Mouse (Mus musculus) ES-Bruce4 (cell line): ENCODE results near the gene Klhl21. TPM values are rescaled to one million over a fixed set of nuclear protein-coding genes. Genes with fewer than 3 reads are reported as not detected.
"Not testable (repeated sequence)": the region's sequence is repeated elsewhere in the genome, so short reads cannot be mapped to it uniquely, and the experiment has no call there.

Experiments
- H3K27ac ChIP-seq: 2 replicates; pipeline ENCODE4 v1.5.1; 2012; ENCODE audit warnings: low read length, inconsistent platforms; ENCODE audit not compliant: insufficient read depth
- H3K27me3 ChIP-seq: 2 replicates; pipeline ENCODE4 v1.6.1; 2012; ENCODE audit warnings: mild to moderate bottlenecking, low read length, inconsistent platforms; ENCODE audit not compliant: control insufficient read depth, poor library complexity, insufficient read depth, severe bottlenecking
- H3K36me3 ChIP-seq: 2 replicates; pipeline ENCODE4 v1.6.1; 2012; ENCODE audit warnings: inconsistent platforms, mild to moderate bottlenecking, low read length, moderate library complexity; ENCODE audit not compliant: control insufficient read depth, poor library complexity, insufficient read depth, severe bottlenecking
- H3K4me1 ChIP-seq: one replicate; pipeline ENCODE4 v1.8.1; 2011; ENCODE audit warnings: low read length; ENCODE audit not compliant: control insufficient read depth, insufficient read depth
- H3K4me3 ChIP-seq: 2 replicates; pipeline ENCODE4 v1.5.1; 2011; ENCODE audit warnings: low read depth, mild to moderate bottlenecking, low read length
- H3K9ac ChIP-seq: 2 replicates; pipeline ENCODE4 v1.6.1; 2012; ENCODE audit warnings: low read depth, mild to moderate bottlenecking, inconsistent platforms; ENCODE audit not compliant: poor library complexity, severe bottlenecking
- H3K9me3 ChIP-seq: replicated peaks from 2 replicates; pipeline ENCODE4 v1.6.1; 2012; ENCODE audit warnings: mild to moderate bottlenecking, low read length, inconsistent platforms; ENCODE audit not compliant: control insufficient read depth, poor library complexity, insufficient read depth, severe bottlenecking
- CTCF ChIP-seq: IDR thresholded peaks from one replicate; pipeline ENCODE4 v1.8.1; 2011; ENCODE audit warnings: low read depth, low read length
- EP300 ChIP-seq: IDR thresholded peaks from 2 replicates; pipeline ENCODE4 v1.6.1; 2011; ENCODE audit warnings: low read depth, low read length; ENCODE audit not compliant: insufficient read depth
- POLR2A ChIP-seq: IDR thresholded peaks from one replicate; pipeline ENCODE4 v1.8.1; 2011; ENCODE audit warnings: low read length; ENCODE audit not compliant: insufficient read depth
- polyA plus RNA-seq: library from polyadenylated mRNA; stranded (reverse); fragments of >200 nt; gene quantifications from 2 replicates; pipeline ENCODE4 v1.2.4, GENCODE M21; 2011; ENCODE audit warnings: low read depth; ENCODE audit not compliant: missing spikeins, insufficient read depth, insufficient read length

The Klhl21 gene
- polyA plus RNA-seq, 1 experiment, result 24.0 TPM

GRCm38 (mm10) chr4:152028456-152028855 lies 19.9 kb downstream of the Klhl21 start:
- Histone ChIP-seq H3K9me3 (no peaks in the 10 kb centered on the region), H3K9ac (0 out of 2 replicates have a peak overlapping the region, but pooled peaks have one; percentile 2), H3K36me3 (no peaks in the 10 kb centered on the region), H3K4me1 (peaks cover 2% of the 10 kb centered on the region), H3K27ac (no peak overlapping the region), H3K27me3 (no peaks in the 10 kb centered on the region), H3K4me3 (no peak overlapping the region)
- no peak for TF ChIP-seq POLR2A
- TF ChIP-seq CTCF, result no peak
- TF ChIP-seq EP300, result no peak

- no peak overlapping the region for H3K4me3 ChIP-seq
- TF ChIP-seq CTCF (peak; percentile 12), EP300 (no peak)
- H3K27ac ChIP-seq, result no peak overlapping the region
- no peaks in the 10 kb centered on the region for H3K27me3 ChIP-seq
- peaks cover 2% of the 10 kb centered on the region for H3K4me1 ChIP-seq
- H3K9me3 ChIP-seq, result no peaks in the 10 kb centered on the region
- H3K9ac ChIP-seq, result no peak overlapping the region
- no peaks in the 10 kb centered on the region for H3K36me3 ChIP-seq
Observed at GRCm38 (mm10) chr4:152029087-152029486, 20.5 kb downstream of the Klhl21 start.

- Histone ChIP-seq H3K27me3 (no peaks in the 10 kb centered on the region), H3K36me3 (no peaks in the 10 kb centered on the region), H3K4me1 (peaks cover 2% of the 10 kb centered on the region), H3K27ac (no peak overlapping the region), H3K9ac (no peak overlapping the region), H3K4me3 (no peak overlapping the region), H3K9me3 (no peaks in the 10 kb centered on the region)
- TF ChIP-seq POLR2A (no peak), CTCF (peak; percentile 20)
Observed at GRCm38 (mm10) chr4:152029997-152030396, 21.4 kb downstream of the Klhl21 start.

- H3K4me1 ChIP-seq, result peaks cover 2% of the 10 kb centered on the region
- TF ChIP-seq CTCF, result no peak
- no peak for TF ChIP-seq POLR2A
- no peaks in the 10 kb centered on the region for H3K27me3 ChIP-seq
Observed at GRCm38 (mm10) chr4:152032922-152033321, 24.3 kb downstream of the Klhl21 start.

DNA sequence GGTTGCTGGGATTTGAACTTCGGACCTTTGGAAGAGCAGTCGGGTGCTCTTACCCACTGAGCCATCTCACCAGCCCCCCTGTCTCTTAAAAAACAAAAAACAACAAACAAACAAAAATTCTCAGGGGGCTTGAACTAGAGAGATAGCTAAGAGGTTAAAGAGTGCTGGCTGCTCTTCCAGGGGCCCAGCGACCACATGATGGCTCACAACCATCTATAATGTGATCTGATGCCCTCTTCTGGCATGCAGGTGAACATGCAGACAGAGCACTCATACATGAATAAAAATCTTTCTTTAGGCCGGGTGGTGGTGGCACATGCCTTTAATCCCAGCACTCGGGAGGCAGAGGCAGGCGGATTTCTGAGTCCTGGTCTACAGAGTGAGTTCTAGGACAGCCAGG lies 27.9 kb downstream of the Klhl21 start:
- H3K4me1 ChIP-seq, H3K4me3 ChIP-seq, H3K27ac ChIP-seq, H3K9ac ChIP-seq, H3K27me3 ChIP-seq, H3K36me3 ChIP-seq, H3K9me3 ChIP-seq: not testable (repeated sequence)
- TF ChIP-seq CTCF, result peak; percentile 33

More at GRCm38 (mm10) chr4:152032922-152033321, 24.3 kb downstream of the Klhl21 start:
- Histone ChIP-seq H3K36me3 (no peaks in the 10 kb centered on the region), H3K4me3 (no peak overlapping the region), H3K27ac (no peak overlapping the region), H3K9me3 (no peaks in the 10 kb centered on the region), H3K9ac (no peak overlapping the region)

- Histone ChIP-seq H3K9ac (peak within 1 kb of the TSS; percentile 92), H3K27ac (peak within 1 kb of the TSS; percentile 63), H3K36me3 (peaks cover 17% of the 10 kb centered on the region)
Observed at GRCm38 (mm10) chr4:152038225-152038984, 29.8 kb downstream of the Klhl21 start, which contains the start of gene Tas1r1. Gene Tas1r1 (minus strand): TSS chr4:152038568.

More at GRCm38 (mm10) chr4:152038225-152038984, 29.8 kb downstream of the Klhl21 start, which contains the start of gene Tas1r1:
- TF ChIP-seq CTCF, result no peak
- no peak for TF ChIP-seq POLR2A
- no peak for TF ChIP-seq EP300
- Histone ChIP-seq H3K9me3 (no peaks in the 10 kb centered on the region), H3K27me3 (no peaks in the 10 kb centered on the region), H3K4me3 (peak within 1 kb of the TSS; percentile 92), H3K4me1 (peaks cover 7% of the 10 kb centered on the region)
